Mouse (Mus musculus) megakaryocyte, embryonic 14.5 days (primary cell): ENCODE results near the gene Xrcc4.

Experiments
- FLI1 ChIP-seq: IDR thresholded peaks from 2 replicates; pipeline ENCODE4 v1.6.1; 2012; ENCODE audit warnings: low read length, inconsistent platforms, mixed read lengths
- GATA1 ChIP-seq: IDR thresholded peaks from 3 replicates; pipeline ENCODE4 v1.6.1; 2012; ENCODE audit warnings: mixed read lengths, low read length, inconsistent platforms, borderline replicate concordance

DNA sequence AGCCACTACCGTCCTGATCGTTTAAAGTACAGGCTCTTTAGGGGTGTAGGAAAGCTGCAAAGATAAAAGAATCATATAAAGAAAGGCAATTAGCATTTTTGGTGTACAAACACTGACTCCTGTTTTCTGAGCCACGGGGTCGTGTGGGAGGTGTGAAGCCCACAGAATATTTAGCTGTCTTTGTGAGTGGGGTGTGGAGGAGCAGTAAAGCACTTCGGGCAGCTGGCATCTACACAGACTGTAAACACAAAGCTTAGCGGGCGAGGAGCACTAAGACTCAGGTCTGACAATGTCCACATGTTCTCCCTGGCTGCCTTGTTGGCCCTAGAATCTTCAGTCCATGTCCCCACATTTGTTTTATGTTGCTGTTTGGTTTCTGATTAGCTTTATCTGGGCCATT lies 16.7 kb upstream of the Xrcc4 start:
- TF ChIP-seq GATA1 (no peak), FLI1 (no peak)
